Mouse (Mus musculus): ENCODE data around the gene Fam178b. TPM values are rescaled to one million over a fixed set of nuclear protein-coding genes. Genes with fewer than 3 reads are reported as not detected.

The Fam178b gene
- total RNA-seq, 2 experiments from 2014 or later: not detected

DNA sequence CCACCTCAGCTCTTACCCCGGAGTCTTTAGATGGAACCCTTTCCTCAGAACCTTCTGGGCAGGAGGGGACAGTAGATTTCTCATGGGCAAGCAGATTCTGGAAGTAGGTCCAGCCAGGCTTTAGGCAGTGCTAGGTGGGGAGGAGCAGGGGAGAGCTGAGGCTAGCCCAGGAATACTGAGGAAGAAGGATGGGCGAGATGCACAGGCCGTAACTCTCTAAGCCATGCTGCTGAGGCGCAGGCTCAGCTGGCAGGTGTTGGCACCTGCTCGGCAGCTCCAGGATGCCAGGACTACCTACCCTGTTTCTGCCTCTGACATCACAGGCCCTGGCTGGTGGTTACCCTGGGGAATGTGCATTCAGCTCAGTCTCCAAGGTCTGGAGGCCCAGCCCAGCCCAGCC is 112.7 kb downstream of the Fam178b start:
- no peak for DNase-seq
- intact Hi-C loops (cut with DNase I): no loop called here

DNA sequence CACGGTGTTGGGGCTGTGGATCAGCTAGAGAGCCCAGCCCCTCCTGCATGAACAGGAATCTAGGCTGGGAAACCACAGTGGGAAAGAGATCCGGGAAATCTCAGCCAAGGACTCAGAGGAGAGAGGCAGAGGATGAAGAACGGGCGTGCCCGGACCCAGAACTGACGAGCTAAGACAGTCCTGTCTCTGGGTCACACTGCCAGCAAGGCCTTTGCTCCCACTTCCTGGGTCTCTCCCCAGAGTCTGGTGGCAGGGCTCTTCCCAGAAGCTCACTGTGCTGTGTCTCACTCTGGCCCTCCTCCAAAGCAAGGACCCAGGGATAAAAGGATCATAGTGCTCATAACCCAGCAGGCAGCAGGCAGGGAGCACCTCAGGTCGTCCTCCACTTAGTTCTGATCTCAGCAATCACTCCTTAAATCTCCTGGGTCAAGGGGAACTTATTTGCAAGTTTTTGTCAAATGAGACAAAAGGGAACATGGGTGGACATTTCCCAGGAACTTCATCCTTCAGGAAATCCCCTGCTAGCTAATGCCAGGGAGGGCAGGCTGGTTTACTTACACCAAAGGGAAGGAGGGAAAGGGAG is 113.2 kb downstream of the Fam178b start:
- intact Hi-C loops (cut with DNase I): no loop called here
- no peak for DNase-seq

DNA sequence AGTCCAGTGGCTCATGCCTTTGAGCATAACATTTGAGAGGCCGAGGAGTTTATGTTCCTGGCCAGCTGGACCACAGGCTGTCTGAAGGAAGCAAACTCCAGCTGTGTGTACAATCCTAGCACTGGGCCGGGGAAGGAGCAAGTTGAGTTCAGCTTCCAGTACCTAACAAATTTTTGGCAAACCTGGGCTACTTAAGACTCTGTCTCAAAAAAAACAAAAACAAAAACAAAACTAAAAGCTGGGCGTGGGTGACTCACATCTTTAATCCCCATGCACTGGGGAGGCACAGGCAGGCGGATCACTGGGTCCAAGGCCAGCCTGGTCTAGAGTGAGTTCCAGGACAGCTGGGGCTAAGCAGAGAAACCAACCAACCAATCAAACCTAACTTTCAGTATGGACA is 114.2 kb downstream of the Fam178b start:
- intact Hi-C loops (cut with DNase I): no loop called here
- no peak for DNase-seq

GRCm38 (mm10) chr1:36567818-36568603 is 115.0 kb downstream of the Fam178b start:
- no peak for DNase-seq
- intact Hi-C loops (cut with DNase I): no loop called here

- intact Hi-C loops (cut with DNase I): no loop called here
- DNase-seq: no peak
These were observed 116.6 kb downstream of the Fam178b start for GRCm38 (mm10) chr1:36566425-36566824.

DNA sequence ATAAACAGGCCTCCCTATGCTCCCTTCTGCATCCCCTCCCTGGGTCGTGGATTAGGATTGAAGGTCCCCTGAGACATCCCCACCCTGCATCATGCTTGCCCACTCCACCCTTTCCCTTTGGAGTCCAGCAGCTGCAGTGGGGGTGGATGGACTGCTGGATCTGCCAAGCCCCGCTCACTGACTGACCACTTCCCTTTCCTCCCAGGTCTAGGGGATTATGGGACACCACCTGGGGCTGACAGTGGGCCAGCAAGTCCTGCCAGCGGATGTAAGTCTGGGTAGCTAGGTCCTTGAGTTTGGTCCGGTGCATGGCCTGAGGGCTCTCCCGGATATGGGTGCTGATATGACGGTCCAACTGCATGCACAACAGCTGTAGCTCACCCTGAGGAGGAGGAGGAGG is 118.9 kb downstream of the Fam178b start:
- intact Hi-C loops (cut with DNase I): no loop called here
- DNase-seq: no peak

DNA sequence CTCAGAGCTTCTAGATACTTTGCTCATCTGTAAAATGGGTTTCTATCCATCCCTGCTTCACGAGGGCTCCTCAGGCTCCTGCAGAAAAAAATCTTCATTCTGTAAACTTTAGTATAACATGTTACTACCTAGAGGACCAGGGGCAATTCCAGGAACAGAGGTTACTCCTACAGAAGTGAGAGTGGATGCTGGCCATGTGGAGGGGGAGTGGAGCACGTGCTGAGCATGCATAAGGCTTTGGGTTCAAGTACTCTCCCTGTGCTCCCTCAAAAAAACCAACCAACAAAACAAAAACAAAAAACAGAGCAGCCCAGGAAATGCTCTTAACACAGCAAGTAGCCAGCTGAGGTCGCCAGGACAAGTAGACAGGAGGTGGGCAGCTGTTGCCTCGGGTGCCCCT is 119.4 kb downstream of the Fam178b start:
- intact Hi-C loops (cut with DNase I): no loop called here

GRCm38 (mm10) chr1:36563197-36563596 is 119.8 kb downstream of the Fam178b start:
- peak; percentile 39 for DNase-seq
- intact Hi-C loops (cut with DNase I): no loop called here

More for the DNA sequence above, 119.4 kb downstream of the Fam178b start:
- no peak for DNase-seq

DNA sequence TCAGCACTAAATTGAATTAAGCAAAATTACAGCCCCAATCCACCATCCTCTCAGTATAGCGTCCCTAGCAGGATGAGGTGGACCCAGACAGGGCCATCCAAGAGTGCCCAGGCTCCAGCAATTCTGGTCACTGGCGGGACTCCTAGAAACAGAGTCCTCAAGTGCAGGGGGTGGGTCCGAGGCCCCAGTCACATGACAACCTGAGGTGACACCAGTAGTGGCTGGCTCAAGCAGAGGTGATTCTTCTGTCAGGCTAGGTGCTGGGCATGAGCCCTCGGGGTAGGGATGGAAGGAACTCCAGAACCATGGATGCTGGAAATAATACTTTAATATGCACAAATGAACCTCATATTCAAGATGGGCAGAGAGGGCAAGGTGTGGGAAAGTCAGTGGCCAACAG is 120.6 kb downstream of the Fam178b start:
- intact Hi-C loops (cut with DNase I): no loop called here
- no peak for DNase-seq

DNA sequence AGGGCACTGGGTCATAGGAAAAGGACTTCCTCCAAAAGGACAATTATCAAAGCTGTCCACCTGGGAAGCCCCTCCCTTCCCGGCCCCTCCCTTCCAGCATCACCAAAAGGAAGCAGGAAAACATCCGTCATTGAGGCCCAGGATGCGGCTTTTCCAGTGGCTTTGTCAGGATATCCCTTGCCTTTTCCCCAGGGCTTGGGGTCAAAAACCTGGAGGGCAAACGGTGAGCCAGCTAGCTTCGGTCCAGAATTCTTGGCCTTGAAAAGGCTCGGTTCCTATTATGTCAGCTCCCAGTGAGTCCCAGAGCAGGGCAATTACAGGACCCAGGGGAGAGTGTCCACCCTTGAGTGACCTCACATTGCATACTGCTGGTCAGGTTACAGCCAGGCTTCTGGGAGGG is 122.1 kb downstream of the Fam178b start:
- intact Hi-C loops (cut with DNase I): no loop called here
- DNase-seq: no peak

DNA sequence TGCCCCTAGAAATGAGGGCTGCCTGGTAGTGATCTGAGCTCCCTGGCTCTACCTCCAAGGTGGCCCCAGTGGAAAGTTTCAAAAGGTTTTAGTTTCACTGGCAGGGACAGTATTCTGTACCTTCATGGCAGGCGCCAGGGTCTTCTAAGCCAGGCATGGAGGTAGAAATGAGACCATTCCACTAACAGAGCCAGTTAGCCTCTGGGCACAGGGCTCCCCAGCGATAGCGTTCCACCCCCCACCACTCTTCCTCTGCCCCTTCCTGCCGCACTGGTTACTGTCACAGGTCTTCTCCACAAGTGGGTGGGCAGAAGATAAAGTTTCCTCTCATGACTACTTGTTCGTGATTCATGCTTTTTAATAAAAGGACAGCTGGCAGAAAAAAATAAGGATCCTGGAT is 123.1 kb downstream of the Fam178b start:
- intact Hi-C loops (cut with DNase I): loop anchor here (5.0 to 10.0 kb wide), 2 partner anchors 75 to 122 kb away; partner anchors contain the start of gene Fam178b
- DNase-seq: no peak

- intact Hi-C loops (cut with DNase I): loop anchor here (5.0 to 10.0 kb wide), 2 partner anchors 76 to 123 kb away; partner anchors contain the start of gene Fam178b
- DNase-seq: no peak
These were observed 123.7 kb downstream of the Fam178b start for GRCm38 (mm10) chr1:36559256-36559655.

GRCm38 (mm10) chr1:36558031-36558993 is 124.7 kb downstream of the Fam178b start, which contains the start of gene Sema4c:
Gene Sema4c, minus strand, starts transcription at chr1:36558349.
- peak; percentile 79 for DNase-seq
- intact Hi-C loops (cut with DNase I): loop anchor here (5.0 to 10.0 kb wide), 2 partner anchors 76 to 124 kb away; partner anchors contain the start of gene Fam178b

GRCm38 (mm10) chr1:36557457-36558011 is 125.4 kb downstream of the Fam178b start:
- intact Hi-C loops (cut with DNase I): loop anchor here (5.0 to 10.0 kb wide), 2 partner anchors 77 to 125 kb away; partner anchors contain the start of gene Fam178b
- DNase-seq: peak; percentile 92

DNA sequence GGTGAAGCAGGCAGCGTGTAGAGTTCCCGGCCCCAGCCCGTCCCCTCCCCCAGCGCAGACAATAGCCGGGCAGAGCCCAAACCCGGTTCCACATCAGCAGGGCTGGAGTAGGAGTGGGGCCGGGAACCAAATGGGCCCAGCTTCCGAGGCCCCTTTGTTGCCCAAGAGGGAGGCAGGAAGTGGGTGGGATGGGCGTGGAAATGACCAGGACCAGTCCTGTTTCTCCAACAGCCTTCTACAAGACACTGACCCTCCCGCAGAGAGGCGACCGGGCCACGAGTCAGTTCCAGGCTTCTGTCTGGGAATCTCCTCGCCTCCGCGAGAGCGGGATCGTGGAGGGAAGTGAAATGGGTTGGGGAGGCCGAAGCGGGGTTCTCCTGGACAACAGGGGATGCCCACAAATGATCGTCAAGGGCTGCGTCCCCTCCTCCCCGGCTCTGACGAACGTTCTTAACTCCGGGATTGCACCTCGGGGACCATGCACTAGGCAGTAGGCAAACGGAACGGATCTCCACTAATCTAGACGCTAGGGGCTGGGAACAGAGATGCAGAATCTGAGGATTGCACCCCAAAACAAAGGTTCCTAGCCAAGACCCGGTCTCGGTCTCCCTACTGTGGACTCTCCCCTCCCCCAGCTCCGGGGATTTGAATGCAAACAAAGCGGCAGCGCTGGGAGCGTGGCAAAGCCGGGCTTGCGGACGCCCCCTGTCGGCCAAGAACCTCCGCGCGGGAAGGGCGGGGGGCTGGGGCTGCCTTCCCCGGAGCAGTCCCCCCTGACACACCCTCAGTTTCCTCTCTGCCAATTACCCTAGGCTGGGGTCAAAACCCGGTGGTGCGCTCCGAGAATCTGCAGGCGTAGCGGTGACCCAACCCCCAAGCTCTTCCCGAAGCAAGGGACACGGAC is 126.2 kb downstream of the Fam178b start:
- DNase-seq: peak; percentile 99
- intact Hi-C loops (cut with DNase I): loop anchor here (5.0 to 10.0 kb wide), 2 partner anchors 78 to 125 kb away; partner anchors contain the start of gene Fam178b

- DNase-seq: peak; percentile 78
- intact Hi-C loops (cut with DNase I): loop anchor here (5.0 to 10.0 kb wide), 2 partner anchors 79 to 126 kb away; partner anchors contain the start of gene Fam178b
These were observed 127.1 kb downstream of the Fam178b start for GRCm38 (mm10) chr1:36555798-36556395.

DNA sequence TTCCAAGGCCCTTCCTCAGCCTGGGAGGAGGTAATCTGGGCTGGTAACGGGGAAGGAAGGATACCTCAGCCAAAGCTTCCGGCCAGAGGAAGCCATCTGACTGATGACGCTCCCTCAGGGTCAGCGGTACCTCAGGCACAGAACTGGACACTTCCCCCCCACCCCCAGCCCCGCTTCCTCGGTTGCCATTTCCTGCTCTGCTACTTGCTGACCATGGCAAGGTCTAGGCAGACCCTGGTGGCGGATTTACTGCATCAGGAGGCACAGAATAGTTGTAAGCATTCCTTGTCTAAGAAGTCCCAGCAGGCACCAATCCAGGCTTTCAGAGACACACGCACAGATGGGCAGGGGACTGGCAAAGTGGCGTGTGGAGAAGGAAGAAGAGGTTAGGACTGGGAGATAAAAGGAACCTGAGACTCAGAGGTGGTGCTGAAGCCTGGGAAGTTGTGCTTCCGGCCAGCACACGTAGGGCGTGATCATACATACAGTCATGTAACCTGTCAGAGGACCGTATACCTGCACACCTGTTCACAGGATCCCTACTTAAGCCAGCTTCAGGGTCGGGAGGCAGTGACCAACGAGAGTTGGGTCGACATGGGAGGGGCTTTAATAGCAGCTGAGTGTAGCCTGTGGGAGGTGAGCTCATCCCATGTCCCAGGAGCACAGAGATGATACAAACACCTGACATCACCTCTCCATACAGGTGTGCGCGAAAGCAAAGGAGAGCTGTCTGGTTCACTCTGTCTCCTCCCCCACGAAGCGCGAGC is 128.2 kb downstream of the Fam178b start:
- intact Hi-C loops (cut with DNase I): loop anchor here (5.0 to 10.0 kb wide), 2 partner anchors 80 to 127 kb away; partner anchors contain the start of gene Fam178b
- DNase-seq: peak; percentile 44

DNA sequence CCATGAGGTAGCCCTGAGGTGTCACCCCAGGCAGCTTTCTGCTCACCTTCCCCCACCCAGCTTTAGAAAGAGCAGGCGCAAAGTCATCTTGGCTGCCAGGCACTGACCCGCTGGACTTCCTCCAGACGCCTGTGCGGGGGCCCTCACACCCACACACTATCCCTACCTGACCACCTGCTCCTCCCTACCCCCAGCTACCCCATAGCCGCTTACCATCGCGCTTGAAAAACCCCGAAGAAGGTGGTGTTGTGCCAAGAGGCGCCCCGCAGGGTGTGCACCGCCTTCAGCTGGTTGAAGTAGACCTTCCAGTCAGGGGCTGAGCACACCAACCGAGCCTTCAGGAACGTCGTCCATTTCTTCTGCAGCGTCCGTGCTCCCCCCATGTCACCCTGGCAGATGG is 130.5 kb downstream of the Fam178b start:
- DNase-seq: peak; percentile 66
- intact Hi-C loops (cut with DNase I): loop anchor here (10.0 kb wide), 1 partner anchor 82 kb away; no protein-coding TSS in a partner anchor

All from left cerebral cortex, postnatal 4 days (tissue).